Mouse (Mus musculus): ENCODE measurements around the gene Hist2h2ab. TPM values are rescaled to one million over a fixed set of nuclear protein-coding genes. Genes with fewer than 3 reads are reported as not detected.

The Hist2h2ab gene
- polyA plus RNA-seq (2017; shearing (Covaris generic)) = 1 to 10 TPM in 1 of 2 experiments, under 1 TPM in 1; 0.87 to 3.8 TPM

GRCm38 (mm10) chr3:96219661-96220130, at the start of gene Hist2h2ab, which contains the start of gene Bola1:
Gene Hist2h2ab, plus strand, starts transcription at chr3:96219865.
Gene Bola1, minus strand, starts transcription at chr3:96219709.

GRCm38 (mm10) chr3:96172197-96173178, 47.2 kb upstream of the Hist2h2ab start, which contains the start of gene Sf3b4:
Gene Sf3b4, plus strand, starts transcription at chr3:96172332.

GRCm38 (mm10) chr3:96180727-96181477, 38.8 kb upstream of the Hist2h2ab start, which contains the start of gene Sv2a:
Gene Sv2a, plus strand, starts transcription at chr3:96181151.

GRCm38 (mm10) chr3:96220765-96221639, 1.3 kb downstream of the Hist2h2ab start, which contains the start of the genes Hist2h2ac and Hist2h2be:
Gene Hist2h2ac, minus strand, starts transcription at chr3:96220880.
Gene Hist2h2be, plus strand, starts transcription at chr3:96221119.

GRCm38 (mm10) chr3:96238954-96239793, 19.5 kb downstream of the Hist2h2ab start, which contains the start of gene Hist2h3c2:
Gene Hist2h3c2, minus strand, starts transcription at chr3:96239127.

GRCm38 (mm10) chr3:96239949-96240798, 20.5 kb downstream of the Hist2h2ab start, which contains the start of gene Hist2h2aa2:
Gene Hist2h2aa2, minus strand, starts transcription at chr3:96240276.

GRCm38 (mm10) chr3:96245003-96245886, 25.6 kb downstream of the Hist2h2ab start, which contains the start of gene Hist2h2aa1:
Gene Hist2h2aa1, plus strand, starts transcription at chr3:96245497.

GRCm38 (mm10) chr3:96246427-96246856, 26.8 kb downstream of the Hist2h2ab start, which contains the start of gene Hist2h3c1:
Gene Hist2h3c1, plus strand, starts transcription at chr3:96246685.

GRCm38 (mm10) chr3:96262979-96263550, 43.4 kb downstream of the Hist2h2ab start, which contains the start of gene Hist2h4:
Gene Hist2h4, minus strand, starts transcription at chr3:96263311.

GRCm38 (mm10) chr3:96268051-96268775, 48.5 kb downstream of the Hist2h2ab start, which contains the start of gene Hist2h3b:
Gene Hist2h3b, plus strand, starts transcription at chr3:96268654.

Other genes with a start within 250 kb of the Hist2h2ab start
- 10 to 100 TPM; 11.5 to 14.0 TPM for gene Plekho1, start 223.9 kb upstream of the Hist2h2ab start, polyA plus RNA-seq (2017; shearing (Covaris generic))
- gene Vps45, start 161.4 kb upstream of the Hist2h2ab start, polyA plus RNA-seq (2017; shearing (Covaris generic)) = 10 to 100 TPM; 22.0 to 26.8 TPM
- 10 to 100 TPM; 16.6 to 20.0 TPM for gene Otud7b, start 115.3 kb upstream of the Hist2h2ab start, polyA plus RNA-seq (2017; shearing (Covaris generic))
- 1 to 10 TPM in 1 of 2 experiments, under 1 TPM in 1; 0.95 to 3.8 TPM for gene Mtmr11, start 57.9 kb upstream of the Hist2h2ab start, polyA plus RNA-seq (2017; shearing (Covaris generic))
- gene Sf3b4, start 47.5 kb upstream of the Hist2h2ab start, polyA plus RNA-seq (2017; shearing (Covaris generic)) = 100 to 1,000 TPM; 127 to 153 TPM
- gene Sv2a, start 38.7 kb upstream of the Hist2h2ab start, polyA plus RNA-seq (2017; shearing (Covaris generic)) = 1 to 10 TPM; 2.4 to 2.7 TPM
- gene Bola1, start 156 bp upstream of the Hist2h2ab start, polyA plus RNA-seq (2017; shearing (Covaris generic)) = 10 to 100 TPM; 23.2 to 32.3 TPM
- 10 to 100 TPM in 1 of 2 experiments, 1 to 10 TPM in 1; 8.1 to 16.9 TPM for gene Hist2h2ac, start 1.0 kb downstream of the Hist2h2ab start, polyA plus RNA-seq (2017; shearing (Covaris generic))
- 1 to 10 TPM; 4.7 to 5.5 TPM for gene Hist2h2be, start 1.3 kb downstream of the Hist2h2ab start, polyA plus RNA-seq (2017; shearing (Covaris generic))
- 1 to 10 TPM in 1 of 2 experiments, under 1 TPM in 1; 0.34 to 1.4 TPM for gene Hist2h3c2, start 19.3 kb downstream of the Hist2h2ab start, polyA plus RNA-seq (2017; shearing (Covaris generic))
- gene Hist2h2aa2, start 20.4 kb downstream of the Hist2h2ab start, polyA plus RNA-seq (2017; shearing (Covaris generic)) = 100 to 1,000 TPM in 1 of 2 experiments, 10 to 100 TPM in 1; 64.9 to 115 TPM
- gene Hist2h2aa1, start 25.6 kb downstream of the Hist2h2ab start, polyA plus RNA-seq (2017; shearing (Covaris generic)) = 1 to 10 TPM in 1 of 2 experiments, not detected in 1; 1.5 TPM
- not detected for gene Hist2h3c1, start 26.8 kb downstream of the Hist2h2ab start, polyA plus RNA-seq (2017; shearing (Covaris generic))
- 1 to 10 TPM; 5.2 to 5.3 TPM for gene Hist2h4, start 43.4 kb downstream of the Hist2h2ab start, polyA plus RNA-seq (2017; shearing (Covaris generic))
- 10 to 100 TPM in 1 of 2 experiments, 1 to 10 TPM in 1; 8.0 to 10.3 TPM for gene Hist2h3b, start 48.8 kb downstream of the Hist2h2ab start, polyA plus RNA-seq (2017; shearing (Covaris generic))
- 10 to 100 TPM in 1 of 2 experiments, 1 to 10 TPM in 1; 8.1 to 21.6 TPM for gene Hist2h2bb, start 49.9 kb downstream of the Hist2h2ab start, polyA plus RNA-seq (2017; shearing (Covaris generic))
- gene Fcgr1, start 74.1 kb downstream of the Hist2h2ab start, polyA plus RNA-seq (2017; shearing (Covaris generic)) = not detected
- 1 to 10 TPM in 1 of 2 experiments, not detected in 1; 1.5 TPM for gene BC107364, start 232.4 kb downstream of the Hist2h2ab start, polyA plus RNA-seq (2017; shearing (Covaris generic))

All from inflammation-experienced regulatory T-cells (primary cell).